Comparison of ENCODE assay signal across 26 mouse cellular contexts in genomic region chr9:28642766-28643165, GRCm38 (mm10).
DNase-seq lines count a peak whose midpoint lies in the region; ATAC-seq and TF ChIP-seq lines count a peak whose summit lies in the region.
"Had no signal": no experiment of that assay in that cellular context is flagged by ENCODE, and none has a peak within 500 bp of the region (broad histone marks: within the 10 kb centered on the region; RNA-seq: fewer than 3 reads in every experiment).

No protein-coding gene starts in this region.

- no peak overlapping the region for H3K4me3 ChIP-seq in embryonic facial prominence, embryonic 14.5 days (ENCODE audit: low read depth, low read length)
- no peak overlapping the region for H3K4me3 ChIP-seq in embryonic facial prominence, embryonic 10.5 days
- no peak overlapping the region for H3K4me3 ChIP-seq in hindbrain, postnatal 0 days (ENCODE audit: low read length)
- H3K4me3 ChIP-seq in hindbrain, embryonic 10.5 days = no peak overlapping the region
- H3K4me3 ChIP-seq: embryonic facial prominence, embryonic 12.5 days; embryonic facial prominence, embryonic 15.5 days; erythroblast, embryonic 14.5 days; forebrain, embryonic 13.5 days had no signal

- H3K36me3 ChIP-seq in embryonic facial prominence, embryonic 14.5 days (ENCODE audit: control insufficient read depth, insufficient read depth, low read length) = no peaks in the 10 kb centered on the region
- no peaks in the 10 kb centered on the region for H3K36me3 ChIP-seq in embryonic facial prominence, embryonic 10.5 days (replicated peaks)
- no peaks in the 10 kb centered on the region for H3K36me3 ChIP-seq in hindbrain, postnatal 0 days (ENCODE audit: insufficient read depth, low read length)
- H3K36me3 ChIP-seq in hindbrain, embryonic 10.5 days = no peaks in the 10 kb centered on the region
- H3K36me3 ChIP-seq: embryonic facial prominence, embryonic 12.5 days; embryonic facial prominence, embryonic 15.5 days; G1E had no signal

- no peak overlapping the region for H3K4me2 ChIP-seq in embryonic facial prominence, embryonic 14.5 days (ENCODE audit: low read depth, low read length)
- no peak overlapping the region for H3K4me2 ChIP-seq in hindbrain, postnatal 0 days (ENCODE audit: low read depth, low read length)
- H3K4me2 ChIP-seq: embryonic facial prominence, embryonic 12.5 days; embryonic facial prominence, embryonic 15.5 days; forebrain, embryonic 13.5 days had no signal

- no peak overlapping the region for H3K27ac ChIP-seq in embryonic facial prominence, embryonic 14.5 days (replicated peaks; ENCODE audit: low read depth, low read length)
- H3K27ac ChIP-seq in embryonic facial prominence, embryonic 10.5 days (replicated peaks) = no peak overlapping the region
- H3K27ac ChIP-seq in hindbrain, postnatal 0 days = no peak overlapping the region
- H3K27ac ChIP-seq in hindbrain, embryonic 10.5 days = no peak overlapping the region
- H3K27ac ChIP-seq: embryonic facial prominence, embryonic 12.5 days; embryonic facial prominence, embryonic 15.5 days had no signal

- H3K27me3 ChIP-seq in embryonic facial prominence, embryonic 14.5 days (replicated peaks; ENCODE audit: control insufficient read depth, insufficient read depth, low read length) = no peaks in the 10 kb centered on the region
- no peaks in the 10 kb centered on the region for H3K27me3 ChIP-seq in embryonic facial prominence, embryonic 10.5 days (replicated peaks; ENCODE audit: low read depth, poor library complexity, severe bottlenecking)
- H3K27me3 ChIP-seq in hindbrain, postnatal 0 days (ENCODE audit: insufficient read depth, low read length) = no peaks in the 10 kb centered on the region
- H3K27me3 ChIP-seq in hindbrain, embryonic 10.5 days (ENCODE audit: insufficient read depth, poor library complexity, severe bottlenecking) = no peaks in the 10 kb centered on the region
- H3K27me3 ChIP-seq: CH12.LX; embryonic facial prominence, embryonic 12.5 days; embryonic facial prominence, embryonic 15.5 days; forebrain, embryonic 13.5 days had no signal

- TF ChIP-seq CTCF in hindbrain, postnatal 0 days (IDR thresholded peaks at IDR 0.05; ENCODE audit: low read depth) = no peak
- TF ChIP-seq CTCF in brain, embryonic 14.5 days (IDR thresholded peaks at IDR 0.05; ENCODE audit: borderline replicate concordance, extremely low read depth, insufficient read depth, insufficient read length) = no peak

- no peak for TF ChIP-seq POLR2A in brain, embryonic 14.5 days (IDR thresholded peaks at IDR 0.05; ENCODE audit: borderline replicate concordance, extremely low read depth, insufficient read depth, insufficient read length, poor library complexity, severe bottlenecking)

- H3K9ac ChIP-seq in embryonic facial prominence, embryonic 14.5 days (ENCODE audit: low read depth, low read length) = no peak overlapping the region
- no peak overlapping the region for H3K9ac ChIP-seq in hindbrain, postnatal 0 days (replicated peaks; ENCODE audit: low read length)
- H3K9ac ChIP-seq: embryonic facial prominence, embryonic 12.5 days; embryonic facial prominence, embryonic 15.5 days; forebrain, embryonic 13.5 days; forebrain, postnatal 0 days had no signal

- ATAC-seq in embryonic facial prominence, embryonic 14.5 days (ENCODE audit: low read depth) = no peak
- ATAC-seq in hindbrain, postnatal 0 days = no peak
- ATAC-seq: activated CD4-positive, CD25-positive, alpha-beta regulatory T cell, adult 4 months; CD4-positive, CD25-positive, alpha-beta regulatory T cell, adult 4 months; forebrain, embryonic 13.5 days; forebrain, postnatal 0 days; Patski had no signal

- peak; percentile 56 for DNase-seq in embryonic facial prominence, embryonic 14.5 days (ENCODE audit: low spot score)
- no peak for DNase-seq in embryonic facial prominence, embryonic 10.5 days (ENCODE audit: low spot score)
- peak; percentile 10 for DNase-seq in hindbrain, postnatal 0 days (ENCODE audit: low spot score)
- no peak for DNase-seq in hindbrain, embryonic 10.5 days (ENCODE audit: low spot score)
- peak; percentile 62 for DNase-seq in brain, embryonic 14.5 days (ENCODE audit: low read depth)
- DNase-seq: adrenal gland, adult 8-10 months; adrenal gland, postnatal 14 days; adrenal gland, postnatal 36 days; B cell, adult 2 months; cerebellum, adult 11 months; cerebellum, adult 18-20 months; cerebellum, adult 8-10 months; cerebellum, adult 9-11 months; cerebellum, postnatal 14 days; cerebellum, postnatal 36 days; embryo, embryonic 11 days; forebrain, postnatal 0 days had no signal

- H3K9me3 ChIP-seq in embryonic facial prominence, embryonic 14.5 days (ENCODE audit: control insufficient read depth, low read length) = no peaks in the 10 kb centered on the region
- no peaks in the 10 kb centered on the region for H3K9me3 ChIP-seq in embryonic facial prominence, embryonic 10.5 days
- H3K9me3 ChIP-seq in hindbrain, postnatal 0 days (ENCODE audit: low read length) = no peaks in the 10 kb centered on the region
- H3K9me3 ChIP-seq in hindbrain, embryonic 10.5 days = no peaks in the 10 kb centered on the region
- H3K9me3 ChIP-seq: embryonic facial prominence, embryonic 12.5 days; embryonic facial prominence, embryonic 15.5 days; forebrain, embryonic 13.5 days; G1E had no signal

- H3K4me1 ChIP-seq in embryonic facial prominence, embryonic 14.5 days (ENCODE audit: control insufficient read depth, insufficient read depth, low read length) = no peaks in the 10 kb centered on the region
- H3K4me1 ChIP-seq in embryonic facial prominence, embryonic 10.5 days = no peaks in the 10 kb centered on the region
- H3K4me1 ChIP-seq in hindbrain, postnatal 0 days (ENCODE audit: insufficient read depth, low read length) = no peaks in the 10 kb centered on the region; the same call in 1 of the 2 replicates
- H3K4me1 ChIP-seq in hindbrain, embryonic 10.5 days (replicated peaks) = peaks cover 8% of the 10 kb centered on the region; the same call in 1 of the 2 replicates
- H3K4me1 ChIP-seq: embryonic facial prominence, embryonic 12.5 days; embryonic facial prominence, embryonic 15.5 days had no signal

Comparison
In these comparisons a context has a peak if more than half of its experiments do, and no peak if none do; other contexts are left out.
1. DNase-seq: peak in embryonic facial prominence, embryonic 14.5 days (single experiment), hindbrain, postnatal 0 days (single experiment) and brain, embryonic 14.5 days (single experiment); none in embryonic facial prominence, embryonic 10.5 days (single experiment) and hindbrain, embryonic 10.5 days (single experiment).